19 mouse cellular contexts compared by ENCODE assay signal in genomic region chr19:48285602-48286225, GRCm38 (mm10).
DNase-seq lines count a peak whose midpoint lies in the region; ATAC-seq lines count a peak whose summit lies in the region.
"Had no signal": no experiment of that assay in that cellular context is flagged by ENCODE, and none has a peak within 500 bp of the region (broad histone marks: within the 10 kb centered on the region; RNA-seq: fewer than 3 reads in every experiment).

No protein-coding gene starts in this region.

- H3K27me3 ChIP-seq in kidney, embryonic 15.5 days: no peaks in the 10 kb centered on the region
- no peaks in the 10 kb centered on the region for H3K27me3 ChIP-seq in hindbrain, embryonic 14.5 days (ENCODE audit: control insufficient read depth, insufficient read depth, low read length)
- H3K27me3 ChIP-seq: embryonic facial prominence, embryonic 13.5 days; midbrain, embryonic 12.5 days had no signal

- DNase-seq in cerebellum, postnatal 25 days: peak; percentile 13 to 32
- DNase-seq in cerebellum, adult 11 months: no peak
- no peak for DNase-seq in kidney, adult 18-20 months
- DNase-seq in layer of hippocampus, adult 11-12 months (ENCODE audit: low spot score): peak; percentile 44
- peak; percentile 25 to 39 for DNase-seq in layer of hippocampus, postnatal 36 days
- DNase-seq in adrenal gland, postnatal 25 days: no peak
- DNase-seq in hindbrain, embryonic 14.5 days (ENCODE audit: low spot score): no peak
- DNase-seq: B cell, adult 2 months; gastrocnemius, postnatal 10 days; heart, postnatal 4 days; kidney, postnatal 10 days; lung, embryonic 14.5 days had no signal

- H3K9ac ChIP-seq in kidney, embryonic 15.5 days: no peak overlapping the region
- H3K9ac ChIP-seq in hindbrain, embryonic 14.5 days: no peak overlapping the region
- H3K9ac ChIP-seq: embryonic facial prominence, embryonic 13.5 days; lung, embryonic 14.5 days; midbrain, embryonic 12.5 days had no signal

- H3K9me3 ChIP-seq in kidney, embryonic 15.5 days (replicated peaks): no peaks in the 10 kb centered on the region
- H3K9me3 ChIP-seq in hindbrain, embryonic 14.5 days (ENCODE audit: control insufficient read depth, low read length): no peaks in the 10 kb centered on the region
- H3K9me3 ChIP-seq: embryonic facial prominence, embryonic 13.5 days; midbrain, embryonic 12.5 days had no signal

- 0 out of 2 replicates have a peak, but pooled peaks have one; percentile 54 for ATAC-seq in kidney, embryonic 15.5 days (replicated peaks; ENCODE audit: low FRiP score)
- ATAC-seq in hindbrain, embryonic 14.5 days (ENCODE audit: low FRiP score): no peak
- ATAC-seq: inflammation-experienced regulatory T-cells, adult 6 months; Patski had no signal

- 48% methylated on average over 10 of the region's 10 CpGs for WGBS in kidney, embryonic 15.5 days
- WGBS in hindbrain, embryonic 14.5 days: 72% methylated on average over 10 of the region's 10 CpGs

- 0 out of 2 replicates have a peak, but pooled peaks cover 4% of the 10 kb centered on the region for H3K4me1 ChIP-seq in kidney, embryonic 15.5 days
- no peaks in the 10 kb centered on the region; the same call in 1 of the 2 replicates for H3K4me1 ChIP-seq in hindbrain, embryonic 14.5 days (replicated peaks; ENCODE audit: control insufficient read depth, insufficient read depth, low read length)
- H3K4me1 ChIP-seq: embryonic facial prominence, embryonic 13.5 days had no signal

- no peaks in the 10 kb centered on the region for H3K36me3 ChIP-seq in kidney, embryonic 15.5 days
- no peaks in the 10 kb centered on the region for H3K36me3 ChIP-seq in hindbrain, embryonic 14.5 days (replicated peaks; ENCODE audit: control insufficient read depth, insufficient read depth)
- H3K36me3 ChIP-seq: embryonic facial prominence, embryonic 13.5 days; midbrain, embryonic 12.5 days had no signal

- no peak overlapping the region for H3K27ac ChIP-seq in kidney, embryonic 15.5 days
- H3K27ac ChIP-seq in hindbrain, embryonic 14.5 days: no peak overlapping the region
- H3K27ac ChIP-seq: embryonic facial prominence, embryonic 13.5 days; macrophage; midbrain, embryonic 12.5 days had no signal

- H3K4me2 ChIP-seq in kidney, embryonic 15.5 days: no peak overlapping the region
- no peak overlapping the region for H3K4me2 ChIP-seq in hindbrain, embryonic 14.5 days (replicated peaks)
- H3K4me2 ChIP-seq: embryonic facial prominence, embryonic 13.5 days; heart, embryonic 11.5 days; lung, embryonic 14.5 days; midbrain, embryonic 12.5 days had no signal

- no peak overlapping the region for H3K4me3 ChIP-seq in kidney, embryonic 15.5 days (replicated peaks)
- H3K4me3 ChIP-seq in hindbrain, embryonic 14.5 days (replicated peaks; ENCODE audit: low read length): no peak overlapping the region
- H3K4me3 ChIP-seq: embryonic facial prominence, embryonic 13.5 days; midbrain, embryonic 12.5 days had no signal

Comparison
In these comparisons a context has a peak if more than half of its experiments do, and no peak if none do; other contexts are left out.
1. DNase-seq: peak in cerebellum, postnatal 25 days (2 of 2), layer of hippocampus, adult 11-12 months (single experiment) and layer of hippocampus, postnatal 36 days (2 of 2); none in cerebellum, adult 11 months (single experiment), kidney, adult 18-20 months (single experiment), adrenal gland, postnatal 25 days (single experiment) and hindbrain, embryonic 14.5 days (single experiment).